Mouse (Mus musculus) retina, adult 2 months (tissue): Measurements from ENCODE around the gene Ptprn2.

Experiments used
- DNase-seq: peaks from one replicate; pipeline ENCODE4 v3.0.0-alpha.2; 2012; ENCODE audit warnings: low read depth, low spot score

Gene Ptprn2

GRCm38 (mm10) chr12:116641339-116642190 lies 156.0 kb downstream of the Ptprn2 start:
- no peak for DNase-seq

GRCm38 (mm10) chr12:116642191-116642549 lies 156.7 kb downstream of the Ptprn2 start:
- no peak for DNase-seq

GRCm38 (mm10) chr12:116646771-116647170 lies 161.3 kb downstream of the Ptprn2 start:
- no peak for DNase-seq

- peak; percentile 47 for DNase-seq
Measured at GRCm38 (mm10) chr12:116648584-116649206, 163.2 kb downstream of the Ptprn2 start.

GRCm38 (mm10) chr12:116653684-116654083 lies 168.2 kb downstream of the Ptprn2 start:
- DNase-seq, result no peak

GRCm38 (mm10) chr12:116660076-116660475 lies 174.6 kb downstream of the Ptprn2 start:
- DNase-seq, result no peak

- no peak for DNase-seq
Measured at GRCm38 (mm10) chr12:116661018-116661417, 175.5 kb downstream of the Ptprn2 start.

- DNase-seq, result no peak
Measured at GRCm38 (mm10) chr12:116677701-116678100, 192.2 kb downstream of the Ptprn2 start.

GRCm38 (mm10) chr12:116689832-116690231 lies 204.3 kb downstream of the Ptprn2 start:
- DNase-seq, result no peak

GRCm38 (mm10) chr12:116709535-116709934 lies 224.0 kb downstream of the Ptprn2 start:
- no peak for DNase-seq

GRCm38 (mm10) chr12:116710716-116711115 lies 225.2 kb downstream of the Ptprn2 start:
- DNase-seq, result no peak

- DNase-seq, result no peak
Measured at GRCm38 (mm10) chr12:116711133-116711532, 225.6 kb downstream of the Ptprn2 start.

- DNase-seq, result no peak
Measured at GRCm38 (mm10) chr12:116713096-116713495, 227.6 kb downstream of the Ptprn2 start.

- no peak for DNase-seq
Measured at GRCm38 (mm10) chr12:116721062-116721461, 235.5 kb downstream of the Ptprn2 start.

- DNase-seq, result no peak
Measured at GRCm38 (mm10) chr12:116740141-116740540, 254.6 kb downstream of the Ptprn2 start.

GRCm38 (mm10) chr12:116741300-116741699 lies 255.8 kb downstream of the Ptprn2 start:
- DNase-seq, result no peak

- no peak for DNase-seq
Measured at GRCm38 (mm10) chr12:116746401-116746800, 260.9 kb downstream of the Ptprn2 start.

GRCm38 (mm10) chr12:116752784-116753183 lies 267.3 kb downstream of the Ptprn2 start:
- no peak for DNase-seq

- DNase-seq, result no peak
Measured at GRCm38 (mm10) chr12:116763961-116764360, 278.4 kb downstream of the Ptprn2 start.

- no peak for DNase-seq
Measured at GRCm38 (mm10) chr12:116770911-116771310, 285.4 kb downstream of the Ptprn2 start.

GRCm38 (mm10) chr12:116771493-116771892 lies 286.0 kb downstream of the Ptprn2 start:
- no peak for DNase-seq

- DNase-seq, result no peak
Measured at GRCm38 (mm10) chr12:116772081-116772566, 286.6 kb downstream of the Ptprn2 start.

- no peak for DNase-seq
Measured at GRCm38 (mm10) chr12:116773344-116773743, 287.8 kb downstream of the Ptprn2 start.
